Mouse (Mus musculus) kidney, postnatal 0 days (tissue): Measurements from ENCODE around the gene Dhcr24. TPM values are rescaled to one million over a fixed set of nuclear protein-coding genes. Genes with fewer than 3 reads are reported as not detected.
A peak's percentile ranks its signal among the peaks of the same experiment; 100 is the strongest.

Experiments
- ATAC-seq: fragments of 200-750 bp; cut with Nextera tagmentation; replicated peaks from 2 replicates; pipeline ENCODE4 v1.8.0; 2017; ENCODE audit warnings: low read depth, moderate number of reproducible peaks, moderate TSS enrichment, moderate library complexity; ENCODE audit not compliant: low FRiP score
- DNase-seq: peaks from one replicate; pipeline ENCODE4 v3.0.0-alpha.2; 2016; ENCODE audit warnings: low spot score
- H3K27ac ChIP-seq: fragments of 300-500 bp; sonication (generic); 2 replicates; pipeline ENCODE4 v1.5.1; 2014; ENCODE audit warnings: mild to moderate bottlenecking
- H3K27me3 ChIP-seq: fragments of 300-500 bp; sonication (generic); 2 replicates; pipeline ENCODE4 v1.6.1; 2014; ENCODE audit warnings: low read length, mixed read lengths; ENCODE audit not compliant: insufficient read depth
- H3K36me3 ChIP-seq: fragments of 300-500 bp; sonication (generic); 2 replicates; pipeline ENCODE4 v1.6.1; 2014; ENCODE audit warnings: low read length, mixed read lengths; ENCODE audit not compliant: insufficient read depth
- H3K4me1 ChIP-seq: fragments of 300-500 bp; sonication (generic); replicated peaks from 2 replicates; pipeline ENCODE4 v1.6.1; 2014; ENCODE audit warnings: antibody characterized with exemption, low read length, mixed read lengths; ENCODE audit not compliant: insufficient read depth
- H3K4me2 ChIP-seq: fragments of 300-500 bp; sonication (generic); 2 replicates; pipeline ENCODE4 v1.6.1; 2014; ENCODE audit warnings: mild to moderate bottlenecking, low read length, moderate library complexity, mixed read lengths
- H3K4me3 ChIP-seq: fragments of 300-500 bp; sonication (generic); replicated peaks from 2 replicates; pipeline ENCODE4 v1.5.1; 2014; ENCODE audit warnings: low read depth, low read length
- H3K9ac ChIP-seq: fragments of 300-500 bp; sonication (generic); 2 replicates; pipeline ENCODE4 v1.6.1; 2014; ENCODE audit warnings: low read depth, low read length
- H3K9me3 ChIP-seq: fragments of 300-500 bp; sonication (generic); replicated peaks from 2 replicates; pipeline ENCODE4 v1.6.1; 2016; ENCODE audit warnings: low read length, inconsistent platforms, mixed read lengths
- CTCF ChIP-seq: IDR thresholded peaks from 2 replicates; pipeline ENCODE4 v1.5.1; 2016; ENCODE audit warnings: antibody characterized with exemption, low read depth, mild to moderate bottlenecking, moderate library complexity
- WGBS: fragments of 180-500 bp; shearing (Covaris S2); extraction: QIAGEN DNeasy Blood & Tissue Kit; methylation state at CpG from one replicate; pipeline ENCODE4 v1.1.7; 2014; 5-methylcytosine and 5-hydroxymethylcytosine counted together
- polyA plus RNA-seq: library from polyadenylated mRNA; unstranded; fragments of >200 nt; fragmentation: Nextera tagmentation; extraction: Ambion mirVana; gene quantifications from 2 replicates; pipeline ENCODE4 v1.2.1, GENCODE M21; 2015

Gene Dhcr24
- polyA plus RNA-seq, 1 experiment from 2014 or later: 6.5 TPM

DNA sequence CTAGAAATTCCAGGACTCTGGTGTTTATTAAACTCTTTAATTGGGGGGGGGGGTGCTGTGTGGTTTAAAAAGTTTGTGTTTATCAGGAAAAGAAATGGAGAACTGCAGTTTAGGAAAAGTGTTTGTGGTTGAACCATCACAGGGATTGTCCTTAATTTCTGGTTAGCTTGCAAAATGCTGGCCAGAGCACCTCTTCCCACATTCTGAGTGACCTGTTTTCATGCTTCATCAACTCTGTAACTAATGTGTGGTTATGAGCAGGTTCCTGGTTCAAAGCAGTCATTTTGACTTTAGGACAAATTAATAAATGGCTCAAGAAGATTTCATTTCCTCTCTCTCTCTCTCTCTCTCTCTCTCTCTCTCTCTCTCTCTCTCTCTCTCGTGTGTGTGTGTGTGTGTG is 2.9 kb upstream of the Dhcr24 start:
- H3K9ac ChIP-seq: no peak overlapping the region
- H3K27ac ChIP-seq: no peak overlapping the region
- no peak overlapping the region for H3K4me3 ChIP-seq
- no CpG with 5 or more reads among the region's 1 CpGs for WGBS
- TF ChIP-seq CTCF: no peak
- H3K4me2 ChIP-seq: no peak overlapping the region
- H3K27me3 ChIP-seq: no peaks in the 10 kb centered on the region
- DNase-seq: no peak
- H3K36me3 ChIP-seq: no peaks in the 10 kb centered on the region
- H3K9me3 ChIP-seq: no peaks in the 10 kb centered on the region
- no peak for ATAC-seq
- 0 out of 2 replicates have a peak, but pooled peaks cover 9% of the 10 kb centered on the region for H3K4me1 ChIP-seq

DNA sequence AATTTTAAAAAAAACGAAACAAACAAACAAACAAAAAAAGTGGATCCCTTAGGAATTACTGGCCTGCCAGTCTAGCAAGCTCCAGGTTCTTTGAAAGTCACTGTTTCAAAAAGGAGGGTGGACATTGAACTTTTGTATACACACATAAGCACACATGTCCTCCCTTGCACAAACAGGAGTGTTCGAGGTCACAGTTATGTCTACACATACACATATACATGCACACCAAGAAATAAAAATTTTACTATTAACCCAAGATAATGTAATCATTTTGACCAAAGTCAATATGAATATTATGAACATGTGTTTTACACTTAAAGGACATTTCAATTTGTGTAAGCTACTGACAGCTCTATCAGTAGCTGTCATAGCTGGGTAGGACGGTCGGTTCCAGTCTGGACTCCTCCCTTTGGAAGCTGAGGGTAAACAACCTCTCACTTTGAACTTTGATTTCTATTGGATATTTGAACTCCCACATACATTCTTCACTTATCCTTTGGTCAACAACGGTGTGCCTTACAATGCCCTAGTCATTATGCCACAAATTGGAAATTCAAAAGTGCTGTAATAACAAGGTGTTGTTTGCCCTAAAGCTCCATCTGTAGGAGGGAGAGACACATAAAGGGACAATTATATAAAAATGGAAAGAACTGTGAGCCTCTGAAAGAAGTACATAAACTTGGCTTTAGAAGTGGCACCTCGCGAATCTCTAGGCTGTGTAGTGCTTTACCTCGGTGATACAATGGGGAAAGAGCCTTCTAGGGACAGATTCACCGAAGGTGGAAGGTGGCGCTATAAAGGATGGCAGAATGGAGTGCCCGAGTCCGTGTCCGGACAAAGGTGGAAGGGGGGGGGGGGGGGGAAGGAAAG is 1.3 kb upstream of the Dhcr24 start:
- H3K9me3 ChIP-seq: no peaks in the 10 kb centered on the region
- ATAC-seq (no peak), DNase-seq (no peak)
- peak overlapping the region; percentile 77; the same call in 1 of the 2 replicates for H3K27ac ChIP-seq
- WGBS: 29% methylated on average over 13 of the region's 13 CpGs
- H3K27me3 ChIP-seq: no peaks in the 10 kb centered on the region
- TF ChIP-seq CTCF: no peak
- peak overlapping the region; percentile 88 for H3K4me2 ChIP-seq
- H3K4me1 ChIP-seq: 0 out of 2 replicates have a peak, but pooled peaks cover 15% of the 10 kb centered on the region
- no peaks in the 10 kb centered on the region for H3K36me3 ChIP-seq
- H3K4me3 ChIP-seq: no peak overlapping the region
- H3K9ac ChIP-seq: no peak overlapping the region

DNA sequence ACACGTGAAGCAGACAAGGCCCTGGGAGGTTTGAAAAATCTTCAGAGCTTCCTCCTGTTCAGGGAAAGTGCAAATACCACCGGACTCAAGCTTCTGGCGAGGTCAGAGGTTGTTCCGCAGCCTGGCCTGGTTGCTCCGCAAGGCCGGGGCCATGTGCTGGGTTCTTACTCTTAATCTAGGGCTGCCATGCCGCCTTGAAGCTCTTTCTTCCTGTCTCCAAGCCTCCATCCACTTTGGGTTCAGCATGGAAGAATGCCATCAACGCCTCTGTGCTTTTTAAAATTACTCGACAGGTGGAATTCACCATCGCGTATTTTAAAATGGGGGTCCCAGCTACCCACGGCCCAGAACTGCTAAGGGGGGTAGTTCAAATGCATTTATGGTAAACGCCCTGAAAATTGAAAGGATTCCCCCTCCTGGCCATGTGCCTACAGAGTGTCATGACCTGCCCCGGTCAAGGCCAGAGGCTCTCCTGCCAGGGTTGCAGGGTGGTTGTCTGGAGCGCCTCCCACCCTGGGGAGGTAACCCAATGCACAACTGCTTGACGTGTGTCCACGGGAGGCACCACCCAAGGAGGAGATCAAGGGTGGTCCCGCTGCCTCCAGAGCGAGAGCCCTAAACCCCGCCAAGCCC is 509 bp upstream of the Dhcr24 start:
- DNase-seq: peak; percentile 35
- 3% methylated on average over 19 of the region's 20 CpGs for WGBS

DNA sequence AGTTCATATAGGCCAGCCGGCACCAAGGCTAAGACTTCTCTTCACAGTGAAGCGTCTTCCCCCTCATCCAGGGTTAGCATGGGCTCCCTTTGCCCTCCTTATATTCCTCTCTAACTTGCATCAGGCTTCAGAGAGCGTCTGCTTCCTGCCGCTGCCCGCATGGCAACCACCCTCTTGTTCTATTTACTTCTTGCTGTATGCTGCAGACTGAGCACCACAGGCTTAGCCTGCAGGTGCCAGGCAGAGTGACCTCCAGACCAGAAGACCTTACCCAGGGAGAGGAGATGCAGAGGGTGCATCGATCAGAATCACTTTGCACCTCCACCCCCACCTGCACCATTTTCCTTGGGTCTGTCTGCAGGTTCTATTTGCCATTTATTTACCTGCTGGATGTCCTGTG is 1.2 kb downstream of the Dhcr24 start:
- no peaks in the 10 kb centered on the region for H3K9me3 ChIP-seq
- H3K27me3 ChIP-seq: no peaks in the 10 kb centered on the region
- ATAC-seq (no peak), DNase-seq (no peak)
- H3K4me3 ChIP-seq: peak overlapping the region; percentile 63
- no peak overlapping the region for H3K27ac ChIP-seq
- no peaks in the 10 kb centered on the region for H3K36me3 ChIP-seq
- TF ChIP-seq CTCF: no peak
- H3K4me2 ChIP-seq: peak overlapping the region; percentile 88
- 0 out of 2 replicates have a peak, but pooled peaks cover 15% of the 10 kb centered on the region for H3K4me1 ChIP-seq
- peak overlapping the region; percentile 69; the same call in 1 of the 2 replicates for H3K9ac ChIP-seq
- WGBS: 13% methylated on average over 6 of the region's 6 CpGs

More for the DNA sequence above, 509 bp upstream of the Dhcr24 start:
- no peaks in the 10 kb centered on the region for H3K36me3 ChIP-seq
- peak overlapping the region; percentile 77 for H3K27ac ChIP-seq
- no peak for TF ChIP-seq CTCF
- H3K4me2 ChIP-seq: peak overlapping the region; percentile 88
- 0 out of 2 replicates have a peak, but pooled peaks cover 15% of the 10 kb centered on the region for H3K4me1 ChIP-seq
- H3K27me3 ChIP-seq: no peaks in the 10 kb centered on the region
- H3K9ac ChIP-seq: no peak overlapping the region
- ATAC-seq: peak; percentile 72
- H3K9me3 ChIP-seq: no peaks in the 10 kb centered on the region
- peak overlapping the region; percentile 63 for H3K4me3 ChIP-seq

DNA sequence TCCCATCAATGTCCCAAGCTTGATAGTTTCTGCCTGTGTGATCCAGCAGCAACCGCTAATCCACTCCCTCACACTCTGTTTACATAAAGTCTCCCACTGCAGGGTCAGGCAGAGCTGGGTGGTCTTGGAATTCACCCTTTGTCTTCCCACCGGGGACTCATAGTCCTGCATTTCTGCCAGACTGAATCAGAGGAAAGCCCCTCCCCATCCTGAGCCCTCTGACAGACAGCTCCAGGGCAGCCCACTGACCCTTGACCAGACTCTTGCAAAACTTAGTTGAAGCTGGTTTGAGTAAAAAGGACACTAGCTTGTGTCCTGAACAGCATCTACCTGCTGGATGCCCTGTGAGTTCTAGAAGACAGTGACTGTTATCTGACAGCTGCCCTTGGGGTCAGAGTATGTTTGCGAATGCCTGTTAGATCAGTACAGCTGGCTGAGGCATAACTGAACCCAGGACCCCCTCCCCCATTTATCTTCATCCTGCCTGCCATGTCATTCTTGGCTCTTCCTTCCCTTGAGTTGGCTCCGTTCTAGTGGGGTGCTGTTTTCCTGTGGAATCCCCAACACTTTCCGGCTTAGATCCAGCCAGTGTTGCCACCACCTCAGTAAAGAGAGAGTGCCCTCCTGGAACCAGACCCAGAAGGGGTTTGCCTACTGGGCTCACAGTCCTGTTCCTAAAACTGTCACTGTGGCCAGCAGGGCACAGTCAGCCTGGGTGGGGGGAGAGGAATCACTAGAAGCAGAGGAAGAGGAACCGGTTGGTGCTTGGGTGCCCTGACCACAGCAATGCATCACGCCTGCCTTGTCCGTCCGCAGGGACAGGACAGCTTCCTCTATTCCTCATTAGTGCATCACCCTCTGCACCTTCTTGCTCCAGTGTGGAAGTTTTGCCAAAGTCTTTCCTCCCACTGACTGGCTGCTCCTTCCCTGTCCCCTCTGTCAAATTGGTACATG is 2.3 kb downstream of the Dhcr24 start:
- Histone ChIP-seq H3K9me3 (no peaks in the 10 kb centered on the region), H3K4me1 (0 out of 2 replicates have a peak, but pooled peaks cover 15% of the 10 kb centered on the region), H3K36me3 (no peaks in the 10 kb centered on the region), H3K4me2 (peak overlapping the region; percentile 88), H3K27me3 (no peaks in the 10 kb centered on the region), H3K9ac (no peak overlapping the region), H3K27ac (no peak overlapping the region), H3K4me3 (peak overlapping the region; percentile 63; the same call in 1 of the 2 replicates)
- WGBS: 48% methylated on average over 9 of the region's 9 CpGs
- peak; percentile 32 for DNase-seq
- ATAC-seq: no peak
- no peak for TF ChIP-seq CTCF

DNA sequence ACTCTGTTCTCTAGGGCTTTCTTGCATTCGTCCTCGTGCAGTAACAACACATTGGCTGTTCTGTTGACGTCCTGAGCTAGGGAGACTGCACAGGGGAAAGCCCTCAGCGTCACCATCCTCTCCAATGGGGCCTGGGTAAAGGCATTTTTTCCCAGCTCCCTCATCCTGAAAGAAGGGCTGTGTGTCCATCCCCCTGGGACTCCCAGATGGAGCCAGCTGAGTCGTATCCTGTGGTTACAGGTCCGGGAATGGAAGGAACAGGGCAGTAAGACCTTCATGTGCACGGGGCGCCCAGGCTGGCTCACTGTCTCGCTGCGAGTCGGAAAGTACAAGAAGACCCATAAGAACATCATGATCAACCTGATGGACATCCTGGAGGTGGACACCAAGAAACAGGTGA is 3.3 kb downstream of the Dhcr24 start:
- Histone ChIP-seq H3K9me3 (no peaks in the 10 kb centered on the region), H3K9ac (no peak overlapping the region), H3K27me3 (no peaks in the 10 kb centered on the region), H3K4me3 (no peak overlapping the region), H3K36me3 (no peaks in the 10 kb centered on the region), H3K27ac (no peak overlapping the region), H3K4me2 (no peak overlapping the region), H3K4me1 (0 out of 2 replicates have a peak, but pooled peaks cover 15% of the 10 kb centered on the region)
- DNase-seq: no peak
- no peak for TF ChIP-seq CTCF
- no peak for ATAC-seq
- 88% methylated on average over 11 of the region's 11 CpGs for WGBS
